Mouse (Mus musculus) lung, adult 2 months (tissue): ENCODE measurements around the gene Hsp90aa1. TPM values are rescaled to one million over a fixed set of nuclear protein-coding genes. Genes with fewer than 3 reads are reported as not detected.
"Not testable (repeated sequence)": the region's sequence is repeated elsewhere in the genome, so short reads cannot be mapped to it uniquely, and the experiment has no call there.

Source experiments
- DNase-seq: peaks from one replicate; pipeline ENCODE4 v3.0.0; 2022
- H3K4me1 ChIP-seq: fragments of 200-500 bp; 2 replicates; pipeline ENCODE4 v1.6.1; 2011; ENCODE audit warnings: low read length; ENCODE audit not compliant: control insufficient read depth, insufficient read depth
- H3K4me3 ChIP-seq: fragments of 200-500 bp; replicated peaks from 2 replicates; pipeline ENCODE3; 2011; ENCODE audit warnings: low read depth, mild to moderate bottlenecking, control low read depth, low read length; ENCODE audit errors: extremely low read depth
- CTCF ChIP-seq: fragments of 200-500 bp; IDR thresholded peaks from 2 replicates; pipeline ENCODE4 v1.5.1; 2011; ENCODE audit warnings: mild to moderate bottlenecking, low read length, control low read depth; ENCODE audit not compliant: insufficient read depth
- POLR2A ChIP-seq: fragments of 200-500 bp; IDR thresholded peaks from 2 replicates; pipeline ENCODE4 v1.6.1; 2011; ENCODE audit warnings: low read depth, mild to moderate bottlenecking, control low read depth, low read length, borderline replicate concordance; ENCODE audit errors: extremely low read depth
- WGBS: fragments of 180-500 bp; shearing (Covaris S2); methylation state at CpG from one replicate; pipeline ENCODE4 v1.1.7; 2018; 5-methylcytosine and 5-hydroxymethylcytosine counted together
- polyA plus RNA-seq: library from polyadenylated mRNA; depleted of rRNA; stranded (reverse); fragments of >200 nt; gene quantifications from 2 replicates; pipeline ENCODE4 v1.2.3, GENCODE M21; 2012; rRNA removed

Hsp90aa1 gene
- polyA plus RNA-seq, result 65.6 and 105 TPM in 2 replicates

DNA sequence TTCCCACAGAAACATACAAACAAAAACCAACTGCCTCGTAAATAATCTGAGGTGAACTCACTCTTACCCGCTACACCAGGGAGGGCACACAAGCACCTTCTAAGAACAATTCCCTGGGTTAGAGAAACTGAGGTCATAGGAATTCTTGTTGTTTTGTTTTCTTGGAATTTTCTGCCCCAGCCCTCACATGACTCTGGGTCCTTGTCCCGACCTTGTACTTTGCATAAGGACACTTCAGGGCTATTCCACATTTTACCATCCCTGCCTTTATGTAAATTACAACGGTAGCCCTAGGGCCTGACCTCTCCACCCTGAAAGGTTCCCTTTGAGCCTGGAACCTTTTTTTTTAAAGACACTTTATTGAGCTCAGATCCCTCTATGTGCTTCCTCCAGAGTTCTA is at the start of gene Hsp90aa1:
Gene Hsp90aa1, minus strand, starts transcription at position 173 of the 400 bp plus-strand sequence.
- TF ChIP-seq CTCF, result no peak
- no peak for TF ChIP-seq POLR2A
- DNase-seq, result no peak
- WGBS, result 44% methylated on average over 4 of the region's 4 CpGs
- H3K4me3 ChIP-seq, result no peak within 1 kb of the TSS
- peaks cover 6% of the 10 kb centered on the region; the same call in 1 of the 2 replicates for H3K4me1 ChIP-seq

DNA sequence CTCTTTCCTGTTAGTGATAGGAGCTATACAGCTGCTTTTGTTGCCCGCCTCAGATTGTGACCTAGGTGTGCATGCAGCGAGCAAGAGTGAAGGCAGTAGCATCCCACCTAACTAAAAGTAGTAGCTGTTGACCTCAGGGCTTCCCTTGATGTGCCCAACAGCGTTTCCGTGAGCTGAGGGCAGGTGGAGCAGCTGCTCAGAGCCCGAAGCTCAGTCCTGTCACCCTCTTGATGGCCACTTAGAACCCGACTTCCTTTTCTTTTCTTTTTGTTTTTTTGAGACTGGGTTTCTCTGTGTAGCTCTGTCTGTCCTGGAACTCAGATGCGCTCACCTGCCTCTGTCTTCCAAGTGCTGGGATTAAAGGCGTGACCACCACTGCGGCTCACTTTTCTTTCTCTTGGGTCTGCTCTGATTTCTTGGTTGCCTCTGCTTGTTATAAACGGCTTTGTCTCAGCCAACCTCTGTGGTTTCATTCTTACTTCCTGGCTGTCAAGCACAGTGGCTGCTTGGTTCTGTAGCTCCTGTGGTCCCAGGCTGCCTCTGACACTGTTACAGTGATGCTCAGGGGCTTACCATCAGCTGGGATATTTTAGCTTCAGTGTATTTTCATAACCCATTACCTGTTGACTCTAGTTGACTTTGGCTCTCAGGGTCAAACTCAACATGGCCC is 48.4 kb upstream of the Hsp90aa1 start:
- DNase-seq, result no peak
- no peak for TF ChIP-seq POLR2A
- TF ChIP-seq CTCF, result no peak
- WGBS, result 60% methylated on average over 10 of the region's 10 CpGs
- H3K4me3 ChIP-seq, result no peak overlapping the region
- H3K4me1 ChIP-seq, result no peaks in the 10 kb centered on the region; the same call in 1 of the 2 replicates

DNA sequence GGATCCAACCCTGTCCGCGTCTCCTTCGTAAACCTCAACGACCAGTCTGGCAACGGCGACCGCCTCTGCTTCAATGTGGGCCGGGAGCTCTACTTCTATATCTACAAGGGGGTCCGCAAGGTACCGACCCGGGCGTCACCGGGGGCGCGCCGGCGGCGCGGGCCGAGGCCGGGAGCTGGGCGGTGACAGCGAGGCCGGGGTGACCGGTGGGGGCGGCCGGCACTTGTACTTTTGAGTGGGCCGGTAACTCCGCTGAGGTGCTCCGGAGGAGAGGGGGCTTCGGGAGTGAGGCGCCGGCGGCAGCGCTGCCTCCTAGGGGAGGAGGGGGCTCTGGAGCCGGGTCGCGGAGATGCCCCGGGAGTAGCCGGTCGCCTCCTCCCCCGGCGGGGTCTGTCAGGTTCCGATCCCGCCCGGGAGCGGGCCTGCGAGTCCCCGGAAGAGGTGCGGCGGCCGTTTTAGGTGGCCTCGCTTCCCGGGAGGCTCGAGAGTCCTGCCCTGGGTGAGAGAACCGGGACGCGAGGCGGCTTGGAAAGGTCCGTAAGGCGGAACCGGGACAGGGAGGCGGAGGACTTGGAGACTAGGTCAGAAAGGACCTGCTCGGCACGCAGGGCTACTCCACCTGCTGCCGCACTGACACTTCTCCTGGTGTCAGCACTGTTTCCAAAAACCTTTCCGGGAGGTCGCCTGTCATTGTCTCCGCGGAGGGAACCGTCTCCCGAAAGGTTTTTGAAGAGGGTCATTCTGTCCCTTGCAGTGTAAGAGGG is 35.8 kb upstream of the Hsp90aa1 start:
- WGBS, result under 1% methylated on average over 72 of the region's 72 CpGs
- peaks cover 9% of the 10 kb centered on the region for H3K4me1 ChIP-seq
- peak overlapping the region; percentile 90 for H3K4me3 ChIP-seq
- no peak for TF ChIP-seq CTCF
- no peak for TF ChIP-seq POLR2A
- DNase-seq, result peak; percentile 54

DNA sequence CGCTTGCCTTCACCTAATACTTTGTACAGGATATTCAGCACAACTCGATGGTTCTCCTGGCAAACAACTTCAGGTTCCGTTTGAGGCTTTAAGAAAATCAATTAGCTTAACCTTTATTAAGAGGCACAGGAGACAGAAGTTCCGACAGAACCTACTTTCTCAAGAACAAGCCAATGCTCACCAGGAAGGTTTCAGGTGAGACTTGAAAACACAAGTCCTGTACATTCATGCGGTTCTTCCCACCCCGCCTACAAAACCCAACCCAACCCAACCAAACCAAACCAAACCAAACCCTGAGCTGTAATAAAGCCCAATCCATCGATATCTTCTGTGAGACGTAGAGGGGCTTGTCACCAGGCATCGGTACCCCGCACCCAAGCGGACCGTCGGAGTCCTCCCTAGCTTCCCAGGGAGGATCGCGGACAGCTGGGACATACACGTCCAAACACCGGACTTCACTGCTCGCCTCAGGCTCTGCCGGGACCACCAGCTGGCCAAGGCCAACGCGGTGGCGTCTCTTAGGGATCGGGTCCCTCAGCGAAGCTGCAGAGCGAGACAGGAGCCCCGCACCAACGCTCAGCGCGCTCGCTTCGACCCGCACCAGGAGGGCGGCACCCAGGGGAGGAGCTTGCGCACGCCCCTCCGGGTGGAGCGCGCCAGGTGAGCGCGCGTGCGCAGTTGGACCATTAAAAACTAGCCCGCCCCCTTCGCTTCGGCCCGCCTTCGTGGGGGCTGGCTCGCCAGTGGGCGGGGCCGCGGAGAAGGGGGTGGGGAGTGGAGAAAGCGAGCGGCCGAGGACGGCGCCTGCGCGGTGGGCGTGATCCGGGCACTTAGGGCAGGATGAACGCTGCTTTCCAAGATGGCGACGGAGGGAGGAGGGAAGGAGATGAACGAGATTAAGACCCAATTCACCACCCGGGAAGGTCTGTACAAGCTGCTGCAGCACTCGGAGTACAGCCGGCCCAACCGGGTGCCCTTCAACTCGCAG is 34.9 kb upstream of the Hsp90aa1 start, which contains the start of gene Wdr20:
Gene Wdr20, plus strand, starts transcription at position 775 of the 988 bp plus-strand sequence.
- DNase-seq, result peak; percentile 99
- Histone ChIP-seq H3K4me3 (peak within 1 kb of the TSS; percentile 90), H3K4me1 (peaks cover 9% of the 10 kb centered on the region)
- WGBS, result 1% methylated on average over 69 of the region's 69 CpGs
- no peak for TF ChIP-seq CTCF
- TF ChIP-seq POLR2A, result peak; percentile 89; the same call in 1 of the 2 replicates

DNA sequence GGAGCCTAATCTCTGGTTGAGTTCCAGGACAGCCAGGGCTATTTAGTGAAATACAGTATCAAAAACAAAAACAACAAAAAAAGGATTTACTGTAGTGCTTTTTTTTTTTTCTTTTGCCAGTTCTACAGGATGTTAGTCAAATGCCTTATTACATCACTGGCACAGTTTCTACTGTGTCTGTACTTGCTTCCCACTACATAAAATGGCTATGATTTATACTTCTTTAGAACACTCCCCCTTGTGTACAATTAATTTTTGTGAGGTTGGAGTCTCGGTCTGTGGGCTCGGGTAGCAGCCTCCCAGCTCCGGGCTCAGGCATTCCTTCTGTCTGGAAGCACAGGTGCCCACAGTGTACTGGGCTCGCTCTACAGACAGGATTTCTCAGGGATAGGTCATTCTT is 34.1 kb upstream of the Hsp90aa1 start:
- 4% methylated on average over 4 of the region's 4 CpGs for WGBS
- no peak for TF ChIP-seq POLR2A
- TF ChIP-seq CTCF, result no peak
- H3K4me3 ChIP-seq, result no peak overlapping the region

DNA sequence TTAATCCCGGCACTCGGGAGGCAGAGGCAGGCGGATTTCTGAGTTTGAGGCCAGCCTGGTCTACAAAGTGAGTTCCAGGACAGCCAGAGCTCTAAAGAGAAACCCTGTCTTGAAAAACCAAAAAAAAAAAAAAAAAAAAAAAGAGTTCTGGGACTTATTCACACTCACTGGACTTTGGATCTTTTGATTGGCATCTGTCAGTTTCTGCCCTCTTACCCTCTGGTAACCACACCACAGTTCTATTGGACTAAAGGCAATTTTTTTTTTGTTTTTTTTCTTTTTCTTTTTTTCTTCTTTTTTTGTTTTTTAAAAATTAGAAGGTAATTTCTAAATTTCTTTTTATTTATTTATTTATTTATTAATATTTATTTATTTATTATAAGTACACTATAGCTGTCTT is 30.7 kb upstream of the Hsp90aa1 start:
- WGBS, result 86% methylated on average over 3 of the region's 3 CpGs
- DNase-seq, H3K4me1 ChIP-seq, H3K4me3 ChIP-seq: not testable (repeated sequence)

More for the DNA sequence above, 34.1 kb upstream of the Hsp90aa1 start:
- no peak for DNase-seq
- H3K4me1 ChIP-seq, result peaks cover 9% of the 10 kb centered on the region

DNA sequence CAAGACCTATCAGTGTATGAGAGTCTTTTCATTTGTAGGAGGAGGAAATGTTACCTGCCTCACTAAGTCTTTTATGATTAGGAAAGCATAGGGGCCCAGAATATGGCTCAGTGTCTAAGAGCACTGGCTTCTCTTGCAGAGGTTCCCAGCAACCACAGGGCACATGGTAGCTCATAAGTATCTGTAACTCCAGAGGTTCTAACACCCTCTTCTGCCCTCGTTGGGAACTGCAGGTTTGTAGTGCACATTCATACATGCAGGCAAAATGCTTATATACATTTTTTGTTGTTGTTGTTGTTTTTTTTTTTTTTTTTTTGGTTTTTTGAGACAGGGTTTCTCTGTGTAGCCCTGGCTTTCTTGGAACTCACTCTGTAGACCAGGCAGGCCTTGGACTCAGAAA is 23.9 kb upstream of the Hsp90aa1 start:
- H3K4me3 ChIP-seq, result no peak overlapping the region
- WGBS, result 36% methylated on average over 1 of the region's 1 CpGs
- H3K4me1 ChIP-seq, result no peaks in the 10 kb centered on the region
- TF ChIP-seq POLR2A (no peak), CTCF (no peak)
- no peak for DNase-seq

DNA sequence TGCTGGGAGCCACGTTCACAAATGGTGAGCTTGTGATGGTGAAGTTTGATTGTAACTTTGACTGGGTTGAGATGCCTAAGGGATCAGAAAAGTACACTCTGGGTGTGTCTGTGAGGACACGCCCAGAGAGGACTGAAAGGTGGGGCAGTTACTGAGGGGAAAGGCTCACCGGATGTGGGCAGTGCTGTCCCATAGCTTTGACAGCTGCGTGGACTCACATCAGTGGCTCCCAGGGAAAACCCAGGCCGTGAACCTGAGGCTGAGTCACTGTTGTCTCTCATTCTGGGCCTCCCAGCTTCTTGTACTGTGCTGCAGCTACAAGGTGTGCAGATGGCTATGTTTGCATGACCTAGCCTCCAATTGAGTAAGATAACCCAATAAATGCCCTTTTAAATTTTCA is 23.0 kb upstream of the Hsp90aa1 start:
- Histone ChIP-seq H3K4me3 (no peak overlapping the region), H3K4me1 (no peaks in the 10 kb centered on the region)
- 68% methylated on average over 5 of the region's 5 CpGs for WGBS
- DNase-seq, result no peak
- no peak for TF ChIP-seq POLR2A
- no peak for TF ChIP-seq CTCF

DNA sequence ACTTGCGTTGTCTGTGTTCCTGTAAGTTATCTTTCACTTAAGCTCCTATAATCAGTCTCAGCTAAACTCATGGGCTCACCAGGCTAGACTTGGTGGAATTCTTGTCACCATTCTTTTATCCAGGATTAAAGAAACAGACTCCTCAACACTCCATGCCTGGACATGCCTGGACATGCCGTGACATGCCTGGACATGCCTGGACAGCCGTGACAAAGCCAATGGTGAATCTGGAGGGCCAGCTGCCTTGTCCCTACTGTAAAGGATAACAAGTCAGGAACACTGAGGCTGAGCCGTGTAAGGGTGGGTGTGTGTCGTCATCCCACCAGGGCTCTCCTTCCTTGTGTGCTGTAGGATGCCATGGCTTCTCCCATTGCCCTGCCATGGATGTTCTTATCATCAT is 22.5 kb upstream of the Hsp90aa1 start:
- DNase-seq, result no peak
- H3K4me3 ChIP-seq, result no peak overlapping the region
- no peak for TF ChIP-seq POLR2A
- no peak for TF ChIP-seq CTCF
- H3K4me1 ChIP-seq, result no peaks in the 10 kb centered on the region
- 88% methylated on average over 5 of the region's 5 CpGs for WGBS

DNA sequence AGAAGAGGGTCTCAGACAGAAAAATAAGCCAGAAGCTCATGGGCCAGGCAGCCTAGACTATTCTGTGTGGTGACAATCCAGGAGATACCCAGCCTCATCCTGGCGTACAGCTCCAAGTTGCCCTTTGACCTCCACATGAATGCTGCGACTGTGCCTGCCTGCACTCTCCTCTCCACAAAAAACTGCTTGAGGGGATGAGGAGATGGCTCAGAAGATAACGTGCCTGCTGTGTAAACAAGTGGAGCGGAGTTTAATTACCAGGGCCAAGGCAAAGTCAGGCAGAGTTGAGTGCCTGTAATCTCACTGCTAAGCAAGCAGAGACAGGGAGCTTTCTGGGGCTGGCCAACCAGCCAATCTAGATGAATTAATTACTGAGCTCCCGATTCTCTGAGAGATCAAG is 13.5 kb upstream of the Hsp90aa1 start:
- no peak overlapping the region for H3K4me3 ChIP-seq
- no peaks in the 10 kb centered on the region for H3K4me1 ChIP-seq
- DNase-seq, result no peak
- TF ChIP-seq POLR2A (no peak), CTCF (no peak)
- WGBS, result 24% methylated on average over 5 of the region's 5 CpGs
